Mouse (Mus musculus): ENCODE measurements around the gene Sectm1a. TPM values are rescaled to one million over a fixed set of nuclear protein-coding genes. Genes with fewer than 3 reads are reported as not detected.
"Not testable (repeated sequence)": the region's sequence is repeated elsewhere in the genome, so short reads cannot be mapped to it uniquely, and the experiment has no call there.

Gene Sectm1a
- polyA plus RNA-seq, 1 experiment from 2014 or later = not detected

DNA sequence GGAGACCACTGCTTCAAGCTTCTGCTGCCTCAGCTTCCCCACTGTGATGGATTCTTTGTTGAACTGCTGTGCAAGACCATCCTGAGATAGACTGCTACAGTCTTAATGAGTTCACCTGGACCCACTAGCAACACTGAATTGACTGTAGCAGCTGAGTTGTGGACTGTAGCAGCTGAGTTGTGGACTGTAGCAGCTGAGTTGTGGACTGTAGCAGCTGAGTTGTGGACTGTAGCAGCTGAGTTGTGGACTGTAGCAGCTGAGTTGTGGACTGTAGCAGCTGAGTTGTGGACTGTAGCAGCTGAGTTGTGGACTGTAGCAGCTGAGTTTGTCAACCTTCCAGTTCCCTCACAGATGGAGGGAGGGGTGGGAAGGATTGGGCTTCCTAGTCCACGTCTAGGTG, 38.0 kb downstream of the Sectm1a start:
- not testable (repeated sequence) for ATAC-seq (ENCODE audit: insufficient number of reproducible peaks, insufficient read depth, low FRiP score, low TSS enrichment, low read depth); H3K4me1 ChIP-seq (replicated peaks)
- 37% methylated on average over 1 of the region's 1 CpGs for WGBS

DNA sequence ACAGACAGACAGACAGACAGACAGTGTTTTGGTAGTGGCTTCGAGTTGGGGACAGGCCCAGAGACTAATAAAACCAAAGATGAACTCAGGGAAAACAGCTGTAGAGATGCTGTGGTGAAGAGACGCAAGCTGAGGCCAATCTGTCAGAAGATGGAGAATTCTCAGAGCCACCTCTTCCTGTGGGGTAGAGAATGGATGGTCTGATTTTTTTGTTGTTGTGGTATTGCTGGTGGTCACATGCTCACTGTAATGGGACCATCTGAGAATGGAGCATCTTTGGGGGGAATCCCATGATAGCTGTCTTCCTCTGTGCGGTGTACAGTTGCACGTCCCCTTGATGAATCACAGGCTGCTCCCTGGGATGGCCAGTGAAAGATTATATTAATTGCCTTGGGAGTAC, 38.5 kb downstream of the Sectm1a start:
- Histone ChIP-seq H3K9ac (replicated peaks) (no peak overlapping the region), H3K4me2 (no peak overlapping the region), H3K4me1 (replicated peaks) (no peaks in the 10 kb centered on the region), H3K27ac (no peak overlapping the region), H3K4me3 (replicated peaks) (no peak overlapping the region), H3K27me3 (no peaks in the 10 kb centered on the region), H3K36me3 (no peaks in the 10 kb centered on the region), H3K9me3 (no peaks in the 10 kb centered on the region)
- WGBS = 78% methylated on average over 4 of the region's 4 CpGs
- ATAC-seq (ENCODE audit: insufficient number of reproducible peaks, insufficient read depth, low FRiP score, low TSS enrichment, low read depth) = no peak

More for the DNA sequence above, 38.0 kb downstream of the Sectm1a start:
- not testable (repeated sequence) for H3K27me3 ChIP-seq; H3K4me3 ChIP-seq (replicated peaks); H3K9me3 ChIP-seq; H3K36me3 ChIP-seq; H3K27ac ChIP-seq; H3K9ac ChIP-seq (replicated peaks); H3K4me2 ChIP-seq

DNA sequence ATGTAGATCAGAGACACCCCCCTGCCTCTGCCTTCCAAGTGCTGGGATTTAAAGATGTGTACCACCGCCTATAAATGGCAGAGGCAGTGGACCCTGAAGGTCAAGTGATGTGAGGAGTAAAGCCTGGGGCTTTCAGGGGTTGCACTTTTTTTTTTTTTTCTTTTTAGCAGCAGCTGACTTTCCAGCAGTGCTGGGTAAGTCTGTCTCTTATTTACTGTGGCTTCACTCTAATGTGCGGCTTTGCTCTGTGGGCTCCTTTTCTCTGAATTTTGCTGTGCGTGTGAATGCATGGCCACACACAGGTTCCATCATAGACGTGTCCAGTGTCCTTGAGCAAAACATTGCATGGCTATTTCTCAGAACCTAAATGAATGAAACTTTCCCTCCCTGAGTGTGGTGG, 39.4 kb downstream of the Sectm1a start:
- Histone ChIP-seq H3K4me3 (replicated peaks) (no peak overlapping the region), H3K27me3 (no peaks in the 10 kb centered on the region; the same call in 1 of the 2 replicates), H3K36me3 (no peaks in the 10 kb centered on the region), H3K27ac (no peak overlapping the region), H3K4me1 (replicated peaks) (peaks cover 4% of the 10 kb centered on the region; the same call in 1 of the 2 replicates), H3K9ac (replicated peaks) (no peak overlapping the region), H3K9me3 (no peaks in the 10 kb centered on the region), H3K4me2 (no peak overlapping the region)
- ATAC-seq (ENCODE audit: insufficient number of reproducible peaks, insufficient read depth, low FRiP score, low TSS enrichment, low read depth) = no peak
- 72% methylated on average over 4 of the region's 4 CpGs for WGBS

DNA sequence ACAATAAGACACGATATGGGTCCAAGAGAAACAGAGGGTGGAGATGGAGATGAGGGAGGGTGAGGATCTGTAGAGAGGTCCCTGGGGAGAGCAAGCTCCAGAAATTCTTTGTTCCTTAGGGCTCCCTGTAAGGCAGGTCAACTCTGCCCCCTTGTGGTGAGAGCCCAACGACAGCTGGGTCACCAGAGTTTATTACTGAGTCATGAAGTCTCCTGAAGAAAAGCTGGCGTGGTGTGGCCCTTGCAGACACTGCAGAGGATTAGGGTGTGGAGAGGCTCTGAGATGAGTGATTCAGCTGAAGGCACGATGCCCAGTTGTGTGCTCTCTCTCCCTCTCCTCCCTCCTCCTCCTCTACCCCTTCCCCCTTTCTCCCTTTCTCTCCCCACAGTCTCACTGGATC, 39.8 kb downstream of the Sectm1a start:
- H3K9me3 ChIP-seq = no peaks in the 10 kb centered on the region
- no peaks in the 10 kb centered on the region for H3K36me3 ChIP-seq
- no peak overlapping the region for H3K27ac ChIP-seq
- H3K9ac ChIP-seq (replicated peaks) = no peak overlapping the region
- peaks cover 4% of the 10 kb centered on the region; the same call in 1 of the 2 replicates for H3K27me3 ChIP-seq
- no peak for ATAC-seq (ENCODE audit: insufficient number of reproducible peaks, insufficient read depth, low FRiP score, low TSS enrichment, low read depth)
- H3K4me3 ChIP-seq (replicated peaks) = no peak overlapping the region
- no peak overlapping the region for H3K4me2 ChIP-seq
- 8% methylated on average over 4 of the region's 4 CpGs for WGBS
- peaks cover 4% of the 10 kb centered on the region; the same call in 1 of the 2 replicates for H3K4me1 ChIP-seq (replicated peaks)

DNA sequence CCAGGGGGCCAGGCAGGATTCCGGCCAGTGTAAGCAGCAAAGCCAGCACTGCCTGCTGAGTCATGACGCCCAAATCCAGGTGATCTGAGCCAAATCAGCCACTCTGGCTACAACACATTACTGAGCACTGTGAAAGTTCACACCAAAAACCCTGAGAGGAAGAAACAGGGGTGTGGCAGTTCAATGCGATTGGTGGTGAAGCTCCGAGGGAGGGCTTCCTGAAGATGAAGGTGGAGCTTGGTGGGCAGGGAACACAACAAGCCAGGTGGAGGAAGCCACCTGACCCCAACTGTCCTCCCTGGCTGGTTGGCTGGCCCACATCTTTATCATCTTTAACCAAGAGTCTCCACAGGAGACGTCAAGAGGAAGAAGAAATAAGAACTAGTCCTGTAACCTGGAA, 41.7 kb downstream of the Sectm1a start, which contains the start of gene Cd7:
Cd7 (minus strand) TSS at position 117 of the 400 bp plus-strand sequence.
- H3K4me3 ChIP-seq (replicated peaks) = no peak within 1 kb of the TSS
- WGBS = 66% methylated on average over 5 of the region's 5 CpGs
- H3K4me2 ChIP-seq = no peak within 1 kb of the TSS
- no peak within 1 kb of the TSS for H3K9ac ChIP-seq (replicated peaks)
- no peak for ATAC-seq (ENCODE audit: insufficient number of reproducible peaks, insufficient read depth, low FRiP score, low TSS enrichment, low read depth)
- H3K27me3 ChIP-seq = peaks cover 4% of the 10 kb centered on the region; the same call in 1 of the 2 replicates
- H3K27ac ChIP-seq = no peak within 1 kb of the TSS
- H3K4me1 ChIP-seq (replicated peaks) = peaks cover 4% of the 10 kb centered on the region; the same call in 1 of the 2 replicates
- H3K9me3 ChIP-seq = no peaks in the 10 kb centered on the region
- H3K36me3 ChIP-seq = no peaks in the 10 kb centered on the region

DNA sequence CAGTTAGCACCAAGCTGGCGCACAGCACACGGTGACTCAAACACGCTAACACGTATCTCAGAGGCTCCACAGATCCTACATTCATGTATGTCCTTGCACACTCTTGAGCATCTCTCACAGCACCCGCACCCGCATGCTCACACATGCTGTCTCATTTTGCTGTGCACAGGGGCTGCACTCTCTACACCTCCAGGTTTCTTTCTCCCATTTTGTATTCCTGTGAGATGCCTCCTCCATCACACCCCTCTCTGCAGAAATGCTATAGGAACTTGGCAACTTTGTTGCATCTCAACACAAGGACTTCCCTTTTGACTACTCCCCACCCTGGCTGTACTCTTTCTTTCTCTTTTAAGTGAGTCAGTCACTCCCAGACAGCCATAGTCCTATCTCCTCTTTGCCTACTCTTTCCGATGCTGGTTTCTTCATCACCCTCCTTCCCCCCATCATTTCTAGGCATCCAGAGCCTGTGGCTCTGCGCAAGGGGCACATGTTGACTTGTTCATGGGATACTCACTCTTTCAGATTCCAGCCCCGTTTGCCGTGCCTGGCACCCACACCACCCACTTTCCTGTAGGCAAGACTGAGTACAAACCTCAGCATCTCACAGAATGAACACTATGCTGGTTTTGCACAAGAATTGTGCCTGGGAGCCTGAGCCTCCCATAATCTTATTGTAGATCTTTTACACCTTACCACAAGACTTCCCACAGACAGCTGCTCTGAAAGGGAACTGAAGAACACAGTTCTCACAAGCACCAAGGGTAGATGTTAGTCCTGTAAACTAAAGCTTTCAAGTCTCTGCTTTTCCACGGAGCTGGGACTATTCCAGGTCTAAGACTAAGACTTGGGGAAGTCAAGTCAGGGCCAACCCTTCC, 42.4 kb downstream of the Sectm1a start:
- H3K27me3 ChIP-seq = peaks cover 4% of the 10 kb centered on the region; the same call in 1 of the 2 replicates
- 89% methylated on average over 11 of the region's 11 CpGs for WGBS
- H3K36me3 ChIP-seq = no peaks in the 10 kb centered on the region
- no peak overlapping the region for H3K4me2 ChIP-seq
- H3K27ac ChIP-seq = no peak overlapping the region
- no peak overlapping the region for H3K4me3 ChIP-seq (replicated peaks)
- peaks cover 4% of the 10 kb centered on the region; the same call in 1 of the 2 replicates for H3K4me1 ChIP-seq (replicated peaks)
- no peaks in the 10 kb centered on the region for H3K9me3 ChIP-seq
- no peak overlapping the region for H3K9ac ChIP-seq (replicated peaks)
- no peak for ATAC-seq (ENCODE audit: insufficient number of reproducible peaks, insufficient read depth, low FRiP score, low TSS enrichment, low read depth)

DNA sequence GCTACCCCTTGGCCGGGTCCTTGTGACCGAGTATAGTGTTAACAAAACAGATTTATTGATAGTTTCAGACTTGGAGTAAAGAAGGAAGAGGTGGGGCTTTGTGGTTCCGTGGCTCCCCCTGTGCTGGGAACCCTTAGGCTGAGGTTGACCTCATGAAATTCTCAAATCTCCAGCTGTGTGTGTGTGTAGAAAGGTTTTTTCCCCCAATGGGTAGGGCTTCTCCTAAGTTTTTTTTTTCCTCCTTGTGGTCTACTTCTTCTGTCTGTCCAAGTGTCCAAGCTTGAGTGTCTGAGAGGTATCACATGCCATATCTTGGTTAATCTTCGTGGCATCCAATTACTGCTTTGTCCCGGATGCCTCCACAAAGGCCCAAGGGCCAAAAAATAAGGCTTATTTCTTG, 47.9 kb downstream of the Sectm1a start:
- Histone ChIP-seq H3K4me3 (replicated peaks) (no peak overlapping the region), H3K4me2 (no peak overlapping the region), H3K9ac (replicated peaks) (no peak overlapping the region), H3K27ac (no peak overlapping the region), H3K36me3 (no peaks in the 10 kb centered on the region), H3K9me3 (no peaks in the 10 kb centered on the region), H3K4me1 (replicated peaks) (peaks cover 4% of the 10 kb centered on the region; the same call in 1 of the 2 replicates), H3K27me3 (peaks cover 4% of the 10 kb centered on the region; the same call in 1 of the 2 replicates)
- 86% methylated on average over 5 of the region's 5 CpGs for WGBS
- no peak for ATAC-seq (ENCODE audit: insufficient number of reproducible peaks, insufficient read depth, low FRiP score, low TSS enrichment, low read depth)

DNA sequence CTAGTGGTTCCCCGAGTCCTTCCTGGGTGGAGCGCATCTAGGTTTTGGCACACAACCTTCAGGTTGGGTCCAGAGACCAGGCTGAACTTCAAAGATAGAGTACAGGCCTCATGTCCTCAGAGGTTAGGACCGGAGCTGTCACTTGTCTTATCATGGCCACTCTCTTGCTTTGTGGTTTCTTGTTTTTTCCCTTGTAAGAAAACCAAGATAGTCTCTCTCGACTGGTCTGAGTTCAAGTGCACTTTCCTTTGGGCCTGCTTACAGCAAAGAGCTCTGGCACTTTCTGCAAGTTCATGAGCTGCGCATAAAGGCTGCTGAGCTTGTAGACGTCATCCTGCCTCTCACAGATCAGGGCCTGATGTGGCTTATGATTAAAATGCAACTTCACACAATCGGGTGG, 53.8 kb downstream of the Sectm1a start:
- 84% methylated on average over 7 of the region's 7 CpGs for WGBS
- Histone ChIP-seq H3K36me3 (no peaks in the 10 kb centered on the region), H3K4me3 (replicated peaks) (no peak overlapping the region), H3K27ac (no peak overlapping the region), H3K9me3 (no peaks in the 10 kb centered on the region), H3K4me1 (replicated peaks) (no peaks in the 10 kb centered on the region), H3K9ac (replicated peaks) (no peak overlapping the region), H3K27me3 (no peaks in the 10 kb centered on the region), H3K4me2 (no peak overlapping the region)
- no peak for ATAC-seq (ENCODE audit: insufficient number of reproducible peaks, insufficient read depth, low FRiP score, low TSS enrichment, low read depth)

DNA sequence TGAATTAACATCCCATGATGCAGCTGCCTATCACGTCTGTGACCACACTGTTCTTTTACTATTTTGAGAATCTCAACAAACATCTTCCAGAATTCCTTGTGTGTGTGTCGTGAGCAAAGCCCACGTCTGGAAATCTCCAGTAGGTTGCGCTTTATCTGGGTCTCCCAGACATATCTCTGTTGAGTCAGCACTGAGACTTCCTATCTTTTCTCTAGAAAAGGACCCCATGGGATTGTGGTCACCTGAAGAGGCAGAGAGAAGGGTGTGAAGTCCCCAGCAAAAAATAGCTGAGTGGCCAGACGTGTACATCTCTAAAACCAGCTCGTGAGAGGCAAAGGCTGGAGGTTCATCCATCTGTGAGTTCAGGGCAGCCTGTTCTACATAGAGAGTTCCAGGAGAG, 56.9 kb downstream of the Sectm1a start:
- no peak for ATAC-seq (ENCODE audit: insufficient number of reproducible peaks, insufficient read depth, low FRiP score, low TSS enrichment, low read depth)
- H3K9me3 ChIP-seq = no peaks in the 10 kb centered on the region

DNA sequence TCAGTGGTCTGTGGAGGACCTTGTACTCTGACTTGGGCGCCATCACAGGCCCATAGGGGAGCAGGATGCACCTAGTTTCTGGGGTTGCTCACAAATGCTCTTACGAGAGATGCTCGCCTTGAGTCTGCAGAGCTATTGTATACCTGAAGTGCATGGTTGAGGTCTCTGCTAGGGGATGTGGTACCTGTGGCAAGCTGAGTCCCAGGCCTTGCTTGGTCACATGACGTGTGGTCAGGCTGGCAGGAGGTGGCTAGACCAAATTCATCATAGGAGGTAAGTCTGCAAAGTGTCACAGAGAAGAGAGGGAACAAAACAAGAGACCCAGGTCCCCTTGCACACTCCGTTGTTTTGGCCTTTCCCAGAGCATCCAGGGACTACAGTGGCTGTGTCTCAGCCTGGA, 61.5 kb downstream of the Sectm1a start:
- no peak overlapping the region for H3K4me2 ChIP-seq
- H3K27me3 ChIP-seq = no peaks in the 10 kb centered on the region
- no peaks in the 10 kb centered on the region for H3K4me1 ChIP-seq (replicated peaks)
- 86% methylated on average over 5 of the region's 5 CpGs for WGBS
- no peak for ATAC-seq (ENCODE audit: insufficient number of reproducible peaks, insufficient read depth, low FRiP score, low TSS enrichment, low read depth)
- no peak overlapping the region for H3K27ac ChIP-seq
- H3K9me3 ChIP-seq = no peaks in the 10 kb centered on the region
- H3K36me3 ChIP-seq = no peaks in the 10 kb centered on the region
- H3K9ac ChIP-seq (replicated peaks) = no peak overlapping the region
- H3K4me3 ChIP-seq (replicated peaks) = no peak overlapping the region

More for the DNA sequence above, 56.9 kb downstream of the Sectm1a start:
- H3K4me1 ChIP-seq (replicated peaks) = no peaks in the 10 kb centered on the region
- no peaks in the 10 kb centered on the region for H3K36me3 ChIP-seq
- H3K9ac ChIP-seq (replicated peaks) = no peak overlapping the region
- 73% methylated on average over 6 of the region's 6 CpGs for WGBS
- no peaks in the 10 kb centered on the region for H3K27me3 ChIP-seq
- H3K27ac ChIP-seq = no peak overlapping the region
- H3K4me2 ChIP-seq = no peak overlapping the region
- no peak overlapping the region for H3K4me3 ChIP-seq (replicated peaks)

DNA sequence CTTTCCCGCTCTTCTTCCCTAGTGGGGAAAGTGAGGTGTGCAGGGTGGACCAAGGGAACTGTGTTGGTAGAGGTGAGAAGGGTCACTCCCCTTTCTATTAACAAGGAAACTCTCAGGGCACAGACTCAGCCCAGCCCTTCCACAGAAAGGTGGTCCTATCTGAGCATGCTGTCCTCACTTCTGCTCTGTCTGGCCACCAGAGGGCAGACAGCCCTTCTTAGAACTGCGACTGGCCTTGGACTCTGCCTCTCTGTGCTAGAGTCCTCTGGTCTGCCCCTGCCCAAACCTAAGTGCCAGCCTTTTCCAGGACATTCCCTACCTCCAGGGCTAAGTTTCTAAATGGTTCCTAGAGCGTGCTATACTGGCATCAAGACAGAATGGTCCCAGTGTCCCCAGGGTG, 63.3 kb downstream of the Sectm1a start:
- peak; percentile 79 for ATAC-seq (ENCODE audit: insufficient number of reproducible peaks, insufficient read depth, low FRiP score, low TSS enrichment, low read depth)
- 40% methylated on average over 3 of the region's 3 CpGs for WGBS
- H3K36me3 ChIP-seq = no peaks in the 10 kb centered on the region
- H3K27me3 ChIP-seq = no peaks in the 10 kb centered on the region
- H3K4me1 ChIP-seq (replicated peaks) = no peaks in the 10 kb centered on the region
- H3K4me2 ChIP-seq = no peak overlapping the region
- H3K27ac ChIP-seq = no peak overlapping the region
- H3K9me3 ChIP-seq = no peaks in the 10 kb centered on the region
- H3K4me3 ChIP-seq (replicated peaks) = no peak overlapping the region
- H3K9ac ChIP-seq (replicated peaks) = no peak overlapping the region
